Mouse (Mus musculus) erythroid progenitor cell, adult 5-6 weeks (primary cell): ENCODE data around the gene Rbpjl. TPM values are rescaled to one million over a fixed set of nuclear protein-coding genes. Genes with fewer than 3 reads are reported as not detected.

ENCODE experiments used
- ATAC-seq: replicated peaks from 2 replicates; pipeline ENCODE4 v1.8.0; 2016; ENCODE audit warnings: moderate number of reproducible peaks, mild to moderate bottlenecking, moderate TSS enrichment, inconsistent platforms; ENCODE audit not compliant: poor library complexity, low FRiP score, severe bottlenecking
- total RNA-seq, 2 experiments: library from RNA; stranded (forward) in 1 of 2; stranded (reverse) in 1 of 2; fragments of 150-400 nt in 1 of 2; fragments of 186-747, 209-891 nt in 1 of 2; gene quantifications; 2 replicates each; pipeline versions ENCODE4 v1.2.3 to v1.2.4; 2015 to 2017; ENCODE audit warnings: low replicate concordance in 2 of 2

Gene Rbpjl
- total RNA-seq, 2 experiments from 2014 or later: not detected

- peak; percentile 98 for ATAC-seq
Observed at GRCm38 (mm10) chr2:164460745-164461551, 58.0 kb downstream of the Rbpjl start, which contains the start of gene Gm20458. TSS of gene Gm20458 (plus strand) at chr2:164460967.

Other genes with a start within 250 kb of the Rbpjl start
- not detected in 2 replicates for gene Kcns1, start 232.0 kb upstream of the Rbpjl start, total RNA-seq (2015; ENCODE audit: low replicate concordance)
- gene Kcns1, start 232.0 kb upstream of the Rbpjl start, total RNA-seq (2017; ENCODE audit: low replicate concordance): not detected in 2 replicates
- not detected in 2 replicates for gene Wfdc5, start 220.4 kb upstream of the Rbpjl start, total RNA-seq (2015; ENCODE audit: low replicate concordance)
- not detected in 2 replicates for gene Wfdc5, start 220.4 kb upstream of the Rbpjl start, total RNA-seq (2017; ENCODE audit: low replicate concordance)
- not detected in 2 replicates for gene Wfdc12, start 212.5 kb upstream of the Rbpjl start, total RNA-seq (2015; ENCODE audit: low replicate concordance)
- not detected in 2 replicates for gene Wfdc12, start 212.5 kb upstream of the Rbpjl start, total RNA-seq (2017; ENCODE audit: low replicate concordance)
- not detected in 2 replicates for gene Wfdc15a, start 203.0 kb upstream of the Rbpjl start, total RNA-seq (2015; ENCODE audit: low replicate concordance)
- gene Wfdc15a, start 203.0 kb upstream of the Rbpjl start, total RNA-seq (2017; ENCODE audit: low replicate concordance): not detected in 2 replicates
- not detected in 2 replicates for gene Wfdc15b, start 181.5 kb upstream of the Rbpjl start, total RNA-seq (2015; ENCODE audit: low replicate concordance)
- not detected in 2 replicates for gene Wfdc15b, start 181.5 kb upstream of the Rbpjl start, total RNA-seq (2017; ENCODE audit: low replicate concordance)
- not detected in 2 replicates for gene Svs2, start 164.7 kb upstream of the Rbpjl start, total RNA-seq (2015; ENCODE audit: low replicate concordance)
- gene Svs2, start 164.7 kb upstream of the Rbpjl start, total RNA-seq (2017; ENCODE audit: low replicate concordance): not detected in 2 replicates
- not detected in 2 replicates for gene Svs3b, start 146.5 kb upstream of the Rbpjl start, total RNA-seq (2015; ENCODE audit: low replicate concordance)
- gene Svs3b, start 146.5 kb upstream of the Rbpjl start, total RNA-seq (2017; ENCODE audit: low replicate concordance): not detected in 2 replicates
- not detected in 2 replicates for gene Svs4, start 124.7 kb upstream of the Rbpjl start, total RNA-seq (2015; ENCODE audit: low replicate concordance)
- gene Svs4, start 124.7 kb upstream of the Rbpjl start, total RNA-seq (2017; ENCODE audit: low replicate concordance): not detected in 2 replicates
- gene Svs3a, start 113.9 kb upstream of the Rbpjl start, total RNA-seq (2015; ENCODE audit: low replicate concordance): not detected in 2 replicates
- not detected in 2 replicates for gene Svs3a, start 113.9 kb upstream of the Rbpjl start, total RNA-seq (2017; ENCODE audit: low replicate concordance)
- gene Svs6, start 86.4 kb upstream of the Rbpjl start, total RNA-seq (2015; ENCODE audit: low replicate concordance): not detected in 2 replicates
- gene Svs6, start 86.4 kb upstream of the Rbpjl start, total RNA-seq (2017; ENCODE audit: low replicate concordance): not detected in 2 replicates
- gene Svs5, start 70.4 kb upstream of the Rbpjl start, total RNA-seq (2015; ENCODE audit: low replicate concordance): not detected in 2 replicates
- gene Svs5, start 70.4 kb upstream of the Rbpjl start, total RNA-seq (2017; ENCODE audit: low replicate concordance): not detected in 2 replicates
- 36.9 and 68.8 TPM in 2 replicates for gene Slpi, start 14.0 kb upstream of the Rbpjl start, total RNA-seq (2015; ENCODE audit: low replicate concordance)
- gene Slpi, start 14.0 kb upstream of the Rbpjl start, total RNA-seq (2017; ENCODE audit: low replicate concordance): 6.3 and 11.0 TPM in 2 replicates
- not detected in 2 replicates for gene Matn4, start 2.0 kb downstream of the Rbpjl start, total RNA-seq (2015; ENCODE audit: low replicate concordance)
- not detected in 2 replicates for gene Matn4, start 2.0 kb downstream of the Rbpjl start, total RNA-seq (2017; ENCODE audit: low replicate concordance)
- 2.5 and 7.2 TPM in 2 replicates for gene Sdc4, start 40.7 kb downstream of the Rbpjl start, total RNA-seq (2015; ENCODE audit: low replicate concordance)
- gene Sdc4, start 40.7 kb downstream of the Rbpjl start, total RNA-seq (2017; ENCODE audit: low replicate concordance): 5.7 and 7.2 TPM in 2 replicates
- 8.8 and 10.8 TPM in 2 replicates for gene Sys1, start 53.8 kb downstream of the Rbpjl start, total RNA-seq (2015; ENCODE audit: low replicate concordance)
- 3.1 and 5.3 TPM in 2 replicates for gene Sys1, start 53.8 kb downstream of the Rbpjl start, total RNA-seq (2017; ENCODE audit: low replicate concordance)
- not detected in 2 replicates for gene Gm20458, start 57.8 kb downstream of the Rbpjl start, total RNA-seq (2015; ENCODE audit: low replicate concordance)
- gene Gm20458, start 57.8 kb downstream of the Rbpjl start, total RNA-seq (2017; ENCODE audit: low replicate concordance): not detected in 2 replicates
- not detected in 2 replicates for gene Trp53tg5, start 70.6 kb downstream of the Rbpjl start, total RNA-seq (2015; ENCODE audit: low replicate concordance)
- not detected in 2 replicates for gene Trp53tg5, start 70.6 kb downstream of the Rbpjl start, total RNA-seq (2017; ENCODE audit: low replicate concordance)
- gene Dbndd2, start 83.0 kb downstream of the Rbpjl start, total RNA-seq (2015; ENCODE audit: low replicate concordance): 6.3 TPM in 1 of 2 replicates, not detected in the other
- 0.61 TPM in 1 of 2 replicates, not detected in the other for gene Dbndd2, start 83.0 kb downstream of the Rbpjl start, total RNA-seq (2017; ENCODE audit: low replicate concordance)
- gene Pigt, start 94.4 kb downstream of the Rbpjl start, total RNA-seq (2015; ENCODE audit: low replicate concordance): 18.0 and 22.7 TPM in 2 replicates
- 7.7 and 26.9 TPM in 2 replicates for gene Pigt, start 94.4 kb downstream of the Rbpjl start, total RNA-seq (2017; ENCODE audit: low replicate concordance)
- gene Wfdc2, start 159.3 kb downstream of the Rbpjl start, total RNA-seq (2015; ENCODE audit: low replicate concordance): not detected in 2 replicates
- not detected in 2 replicates for gene Wfdc2, start 159.3 kb downstream of the Rbpjl start, total RNA-seq (2017; ENCODE audit: low replicate concordance)
- not detected in 2 replicates for gene Spint3, start 170.3 kb downstream of the Rbpjl start, total RNA-seq (2015; ENCODE audit: low replicate concordance)
- not detected in 2 replicates for gene Spint3, start 170.3 kb downstream of the Rbpjl start, total RNA-seq (2017; ENCODE audit: low replicate concordance)
- gene Wfdc6a, start 182.3 kb downstream of the Rbpjl start, total RNA-seq (2015; ENCODE audit: low replicate concordance): not detected in 2 replicates
- gene Wfdc6a, start 182.3 kb downstream of the Rbpjl start, total RNA-seq (2017; ENCODE audit: low replicate concordance): not detected in 2 replicates
- not detected in 2 replicates for gene Eppin, start 190.5 kb downstream of the Rbpjl start, total RNA-seq (2015; ENCODE audit: low replicate concordance)
- gene Eppin, start 190.5 kb downstream of the Rbpjl start, total RNA-seq (2017; ENCODE audit: low replicate concordance): not detected in 2 replicates
- gene Wfdc6b, start 210.4 kb downstream of the Rbpjl start, total RNA-seq (2015; ENCODE audit: low replicate concordance): not detected in 2 replicates
- not detected in 2 replicates for gene Wfdc6b, start 210.4 kb downstream of the Rbpjl start, total RNA-seq (2017; ENCODE audit: low replicate concordance)
- not detected in 2 replicates for gene Wfdc8, start 210.5 kb downstream of the Rbpjl start, total RNA-seq (2015; ENCODE audit: low replicate concordance)
- gene Wfdc8, start 210.5 kb downstream of the Rbpjl start, total RNA-seq (2017; ENCODE audit: low replicate concordance): not detected in 2 replicates
- gene Wfdc16, start 235.7 kb downstream of the Rbpjl start, total RNA-seq (2015; ENCODE audit: low replicate concordance): not detected in 2 replicates
- gene Wfdc16, start 235.7 kb downstream of the Rbpjl start, total RNA-seq (2017; ENCODE audit: low replicate concordance): not detected in 2 replicates